Mouse (Mus musculus): Measurements from ENCODE around the gene 4930558K02Rik.

GRCm38 (mm10) chr1:161925281-161925805, 54.1 kb downstream of the 4930558K02Rik start:
- no peak for TF ChIP-seq POLR2A (IDR thresholded peaks at IDR 0.05; ENCODE audit: low read depth, low read length)
- TF ChIP-seq CTCF (IDR thresholded peaks at IDR 0.05; ENCODE audit: extremely low read depth, insufficient read length, insufficient replicate concordance, low read depth, low read length) = no peak

Measured in small intestine, adult 2 months (tissue).